Mouse (Mus musculus) right cerebral cortex, postnatal 36 days (tissue): ENCODE results near the gene Fbxo40.

Experiments
- DNase-seq, 2 experiments: peaks; one replicate each; pipeline ENCODE4 v3.0.0; 2022; ENCODE audit warnings: low spot score in 2 of 2, mixed read lengths in 1 of 2

The Fbxo40 gene

GRCm38 (mm10) chr16:36946459-36947159, 43.7 kb downstream of the Fbxo40 start:
- no peak for DNase-seq

GRCm38 (mm10) chr16:36944895-36945424, 45.3 kb downstream of the Fbxo40 start:
- DNase-seq, result no peak

GRCm38 (mm10) chr16:36943591-36943990, 46.7 kb downstream of the Fbxo40 start:
- DNase-seq, result no peak

GRCm38 (mm10) chr16:36941895-36942294, 48.4 kb downstream of the Fbxo40 start:
- no peak for DNase-seq

- no peak for DNase-seq
Observed at GRCm38 (mm10) chr16:36941137-36941727, 49.0 kb downstream of the Fbxo40 start.

- no peak for DNase-seq
Observed at GRCm38 (mm10) chr16:36935814-36936213, 54.5 kb downstream of the Fbxo40 start.

- no peak for DNase-seq
Observed at GRCm38 (mm10) chr16:36934841-36935620, 55.2 kb downstream of the Fbxo40 start, which contains the start of gene Hcls1. Hcls1 (plus strand) TSS chr16:36934983.

GRCm38 (mm10) chr16:36934131-36934840, 56.0 kb downstream of the Fbxo40 start:
- DNase-seq, result no peak

GRCm38 (mm10) chr16:36932546-36932945, 57.7 kb downstream of the Fbxo40 start:
- DNase-seq, result no peak

GRCm38 (mm10) chr16:36931976-36932375, 58.3 kb downstream of the Fbxo40 start:
- DNase-seq, result no peak

- DNase-seq, result no peak
Observed at GRCm38 (mm10) chr16:36931381-36931780, 58.9 kb downstream of the Fbxo40 start.

GRCm38 (mm10) chr16:36930231-36931136, 59.8 kb downstream of the Fbxo40 start:
- no peak for DNase-seq

GRCm38 (mm10) chr16:36929216-36929615, 61.1 kb downstream of the Fbxo40 start:
- DNase-seq, result no peak

- no peak for DNase-seq
Observed at GRCm38 (mm10) chr16:36928106-36928500, 62.2 kb downstream of the Fbxo40 start.

GRCm38 (mm10) chr16:36927495-36928105, 62.7 kb downstream of the Fbxo40 start:
- no peak for DNase-seq

- DNase-seq, result no peak
Observed at GRCm38 (mm10) chr16:36926514-36927447, 63.5 kb downstream of the Fbxo40 start.

- DNase-seq, result no peak
Observed at GRCm38 (mm10) chr16:36925797-36926196, 64.5 kb downstream of the Fbxo40 start.

GRCm38 (mm10) chr16:36925351-36925750, 64.9 kb downstream of the Fbxo40 start:
- no peak for DNase-seq

GRCm38 (mm10) chr16:36924312-36924711, 66.0 kb downstream of the Fbxo40 start:
- DNase-seq, result no peak
